Mouse (Mus musculus): ENCODE measurements around the gene 1700008O03Rik.

DNA sequence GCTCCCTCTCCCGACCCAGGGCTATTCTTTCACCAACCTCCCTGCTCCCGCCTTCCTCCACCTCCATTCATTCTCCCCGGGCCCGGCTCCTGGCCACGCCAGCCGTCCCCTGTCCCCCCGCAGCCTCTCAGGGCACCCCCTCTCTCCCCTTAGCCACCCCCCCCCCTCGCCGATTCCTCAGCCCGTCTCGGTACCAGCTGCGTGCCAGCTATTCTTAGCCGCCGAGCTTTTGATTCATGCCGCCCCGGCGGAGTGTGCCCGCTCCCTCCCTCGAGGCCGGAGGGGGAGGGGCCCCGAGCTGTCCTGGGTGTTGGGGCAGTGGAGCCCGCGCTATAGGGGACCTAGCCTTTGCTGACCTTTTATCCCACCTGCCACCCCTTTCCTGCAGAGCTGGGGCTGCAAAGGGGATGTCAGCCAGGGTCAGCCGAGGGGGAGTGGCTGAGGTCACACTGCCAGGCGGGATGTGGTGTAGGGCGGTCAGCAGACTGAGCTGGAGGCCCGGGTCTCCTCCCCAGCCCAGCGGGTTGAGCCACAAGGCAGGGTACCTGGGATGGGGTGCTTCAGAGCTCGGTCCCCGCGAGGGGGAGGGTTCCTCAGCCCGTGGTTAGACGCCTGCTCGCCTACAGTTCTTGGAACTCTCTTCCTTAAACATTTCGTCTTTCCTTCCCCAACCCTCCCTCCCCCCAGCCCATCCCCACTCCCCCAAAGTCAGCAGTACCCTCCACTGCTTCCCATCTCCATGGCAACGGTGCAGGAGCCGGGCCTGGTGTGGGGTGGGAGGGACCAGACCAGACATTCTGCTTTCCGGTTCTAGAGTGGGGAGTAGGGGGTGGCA is 74.5 kb downstream of the 1700008O03Rik start:
- TF ChIP-seq TAL1 (IDR thresholded peaks at IDR 0.05; ENCODE audit: low read length), result no peak
- TF ChIP-seq GATA1 (IDR thresholded peaks at IDR 0.05; ENCODE audit: low read length), result no peak

All from erythroblast, embryonic 14.5 days (primary cell).